Mouse (Mus musculus) natural killer cell, adult 2 months (primary cell): ENCODE measurements around the gene Cldn12.

ENCODE experiments used
- DNase-seq, 2 experiments: peaks; one replicate each; pipeline ENCODE4 v3.0.0; 2022; ENCODE audit warnings: low spot score in 2 of 2

Cldn12 gene

DNA sequence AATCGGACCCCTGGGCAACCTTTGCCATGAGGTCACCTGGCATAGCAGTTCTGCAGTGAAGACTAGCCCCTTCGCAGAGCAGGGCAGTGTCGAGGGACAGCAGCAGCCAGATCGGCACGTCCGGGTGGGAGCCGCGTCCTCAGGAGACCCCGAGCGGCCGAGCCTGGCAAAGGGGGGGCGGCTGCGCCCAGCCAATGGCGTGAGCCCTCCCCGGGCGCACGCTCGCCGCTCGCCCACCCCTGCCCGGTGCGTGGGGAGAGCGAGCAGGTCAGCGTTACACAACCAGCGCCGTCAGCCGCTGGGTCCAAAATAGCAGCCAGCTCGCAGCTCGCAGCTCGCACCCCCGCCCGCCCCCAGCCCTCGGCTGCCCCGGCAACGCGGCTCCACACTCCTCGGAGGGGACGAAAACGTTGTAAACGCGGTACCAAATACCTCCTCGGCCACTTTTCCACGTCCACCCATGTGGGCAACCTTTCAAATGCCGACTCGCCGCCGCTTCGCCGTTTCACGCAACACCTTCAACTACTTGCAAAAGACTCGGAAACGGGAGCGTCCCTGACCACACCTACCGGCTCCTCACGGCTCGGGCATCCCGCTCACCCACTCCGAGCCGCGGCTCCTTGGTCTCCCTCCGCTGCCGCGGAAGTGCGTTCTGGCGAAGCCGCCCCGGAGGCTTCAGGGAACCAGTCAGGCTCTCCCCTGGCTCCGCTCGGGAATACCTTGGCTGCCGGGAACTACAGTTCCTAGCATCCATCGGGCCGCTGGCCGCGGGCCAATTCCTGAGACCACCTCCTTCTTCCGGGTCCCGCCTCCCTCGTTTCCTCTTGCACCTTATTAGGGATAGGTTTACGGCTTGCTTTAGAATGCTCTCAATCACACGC lies at the start of gene Cldn12:
Gene Cldn12 (minus strand): TSS at position 763 of the 881 bp plus-strand sequence.
- peak; percentile 43 to 48 for DNase-seq

- DNase-seq, result no peak
These were observed 47.7 kb upstream of the Cldn12 start for GRCm38 (mm10) chr5:5562435-5562834.

DNA sequence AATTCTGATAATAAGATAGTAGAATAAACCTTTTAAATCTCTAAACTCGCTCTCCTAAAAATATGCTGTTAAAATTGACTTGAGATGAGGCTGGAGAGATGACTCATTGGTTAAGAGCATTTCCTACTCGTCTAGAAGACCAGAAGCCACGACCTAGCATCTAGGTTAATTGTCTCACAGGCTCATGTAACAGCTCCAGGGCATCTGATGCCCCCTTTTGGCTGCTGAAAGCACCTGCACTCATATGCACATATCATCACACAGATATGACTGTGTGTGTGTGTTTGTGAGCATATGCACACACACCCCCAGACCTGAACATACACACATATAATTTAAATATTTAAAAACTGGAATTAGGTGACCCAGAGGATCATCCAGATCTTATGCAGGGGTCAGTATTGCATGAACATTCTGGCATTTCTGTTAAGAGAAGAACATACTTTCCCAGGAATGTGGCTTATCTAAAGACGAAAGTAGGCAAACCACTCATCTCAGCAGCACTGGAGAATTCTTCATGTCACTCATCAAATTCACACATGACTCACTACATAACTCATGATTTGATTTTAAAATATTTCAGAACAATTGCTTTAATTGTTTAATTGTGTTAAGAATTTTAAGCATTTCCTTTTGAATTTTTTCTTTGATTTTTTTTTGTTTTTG lies 46.4 kb upstream of the Cldn12 start:
- no peak for DNase-seq

DNA sequence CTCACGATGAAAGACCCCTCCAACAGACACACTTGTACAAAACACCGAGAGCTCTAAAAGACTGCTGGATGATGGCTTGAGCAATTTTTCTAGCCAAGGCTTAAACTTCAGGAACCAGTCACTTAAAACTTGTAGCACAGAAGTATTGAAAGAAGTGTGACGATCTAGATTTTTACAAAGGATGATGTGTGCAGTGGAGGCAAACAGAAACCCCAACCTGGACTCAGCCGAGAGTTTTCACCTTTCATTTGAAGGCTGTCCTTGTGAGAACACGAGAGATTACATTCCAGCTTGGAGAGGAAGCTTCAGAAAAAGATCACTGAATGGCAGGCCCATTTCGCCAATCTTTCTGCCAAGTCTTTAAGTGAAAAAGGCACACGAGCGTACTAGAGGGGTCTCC lies 45.0 kb upstream of the Cldn12 start:
- no peak for DNase-seq

DNA sequence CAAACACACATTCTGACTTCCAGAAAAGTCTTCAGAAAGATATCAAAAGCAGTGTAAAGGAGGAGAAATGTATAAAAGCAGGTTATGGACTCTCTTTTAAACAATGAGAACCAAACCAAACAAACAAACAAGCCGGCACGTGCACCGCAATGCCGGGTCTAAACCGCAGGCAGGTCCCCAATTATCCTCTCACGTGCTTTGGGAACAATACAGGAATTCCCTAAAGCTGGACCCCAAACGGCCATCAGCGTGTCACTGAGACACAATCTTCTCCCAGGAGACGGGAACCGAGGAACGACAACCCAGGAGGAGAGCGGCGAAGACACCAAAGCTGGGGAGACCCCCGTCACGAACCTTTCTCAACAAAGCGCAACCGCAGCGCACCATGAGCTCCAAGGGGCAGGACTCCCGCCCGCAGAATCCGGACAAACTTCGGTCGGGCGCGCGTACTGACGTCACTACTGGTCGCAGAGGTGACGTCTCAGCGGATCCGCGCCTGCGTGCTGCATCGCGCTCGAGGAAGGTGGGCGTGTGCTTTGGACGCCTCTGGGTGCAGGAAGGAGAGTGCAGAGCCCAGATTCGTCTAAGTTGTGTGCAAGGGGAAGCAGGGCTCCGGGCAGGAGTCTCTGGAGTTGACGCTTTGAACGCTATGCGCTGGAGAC lies 44.5 kb upstream of the Cldn12 start, which contains the start of gene Gtpbp10:
Gene Gtpbp10 (minus strand): TSS at position 460 of the 662 bp plus-strand sequence.
- peak; percentile 91 to 93 for DNase-seq

DNA sequence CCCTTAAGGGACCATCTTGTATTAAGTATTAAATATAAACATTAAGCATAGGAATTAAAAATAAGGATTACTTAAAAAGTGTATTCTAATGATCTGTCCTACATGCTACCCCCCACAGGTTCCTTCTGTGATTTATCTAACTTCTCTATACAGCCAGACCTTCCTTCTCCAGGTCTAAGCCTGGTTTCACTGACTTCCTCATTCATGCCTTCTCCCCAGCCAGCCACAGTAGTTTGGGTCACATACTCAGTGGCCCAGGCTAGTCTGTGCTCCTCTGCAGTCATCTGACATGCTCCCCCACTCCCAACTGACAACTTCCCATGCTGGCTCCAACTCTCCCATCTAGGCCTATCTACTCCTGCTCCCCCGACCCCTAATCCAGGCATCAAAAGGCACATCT lies 36.4 kb upstream of the Cldn12 start:
- DNase-seq, result no peak

DNA sequence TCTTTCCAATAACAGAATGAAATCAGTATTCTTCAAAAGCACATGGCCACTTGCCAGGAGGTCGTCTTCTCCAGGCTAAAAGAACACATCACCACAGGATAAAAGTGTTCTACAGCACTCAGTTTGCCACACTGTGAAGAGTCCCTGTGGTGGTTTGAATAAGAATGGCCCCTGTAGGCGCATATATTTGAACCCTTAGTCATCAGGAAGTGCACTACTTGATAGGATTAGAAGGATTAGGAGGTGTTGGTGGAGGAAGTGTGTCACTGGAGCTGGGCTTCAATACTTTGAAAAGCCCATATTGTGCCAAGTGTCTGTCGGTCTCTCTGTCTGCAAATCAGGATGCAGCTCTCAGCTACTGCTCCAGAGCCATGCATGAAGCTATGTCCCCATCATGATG lies 25.6 kb upstream of the Cldn12 start:
- DNase-seq, result no peak

GRCm38 (mm10) chr5:5539771-5540170 lies 25.0 kb upstream of the Cldn12 start:
- DNase-seq, result no peak

DNA sequence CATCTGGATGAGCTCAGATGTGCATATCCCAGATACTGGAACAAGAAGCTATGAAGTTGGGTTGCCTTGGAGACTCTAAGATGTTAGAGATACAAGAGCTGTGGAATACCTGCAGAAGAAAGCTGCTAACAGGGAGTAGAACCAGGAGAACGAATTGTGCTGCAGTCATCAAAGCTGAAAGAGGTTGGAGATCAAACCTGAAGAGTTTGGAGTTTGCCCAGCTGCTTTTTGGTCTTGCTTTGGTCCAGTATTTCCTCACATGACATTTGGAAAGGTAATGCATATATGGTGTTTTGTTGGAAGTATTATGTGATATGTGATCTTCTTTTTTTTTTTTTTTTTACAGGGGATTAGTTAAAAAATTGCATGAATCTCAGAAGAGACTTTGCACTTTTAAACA lies 21.4 kb upstream of the Cldn12 start:
- no peak for DNase-seq

GRCm38 (mm10) chr5:5533656-5534420 lies 19.1 kb upstream of the Cldn12 start:
- DNase-seq, result no peak

- DNase-seq, result no peak
These were observed 653 bp upstream of the Cldn12 start for GRCm38 (mm10) chr5:5515411-5515810.

DNA sequence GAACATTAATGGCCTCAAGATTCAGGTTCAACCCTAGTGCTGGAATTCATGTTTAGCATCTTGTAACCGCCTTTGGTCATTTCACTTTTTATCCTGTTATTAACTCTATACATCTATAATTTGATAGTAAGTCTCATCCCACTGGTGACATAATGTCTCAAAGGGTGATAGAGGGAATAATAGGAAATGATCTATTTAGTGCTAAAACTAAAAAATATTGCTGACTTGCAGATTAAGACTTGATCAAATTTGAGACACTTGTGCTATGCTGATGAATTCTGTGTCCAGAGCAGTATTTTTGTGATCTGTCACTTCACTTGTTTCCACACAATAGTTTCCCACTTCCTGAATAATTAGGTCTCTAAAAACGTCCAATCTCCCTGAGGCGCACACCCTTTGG lies 3.4 kb downstream of the Cldn12 start:
- no peak for DNase-seq

DNA sequence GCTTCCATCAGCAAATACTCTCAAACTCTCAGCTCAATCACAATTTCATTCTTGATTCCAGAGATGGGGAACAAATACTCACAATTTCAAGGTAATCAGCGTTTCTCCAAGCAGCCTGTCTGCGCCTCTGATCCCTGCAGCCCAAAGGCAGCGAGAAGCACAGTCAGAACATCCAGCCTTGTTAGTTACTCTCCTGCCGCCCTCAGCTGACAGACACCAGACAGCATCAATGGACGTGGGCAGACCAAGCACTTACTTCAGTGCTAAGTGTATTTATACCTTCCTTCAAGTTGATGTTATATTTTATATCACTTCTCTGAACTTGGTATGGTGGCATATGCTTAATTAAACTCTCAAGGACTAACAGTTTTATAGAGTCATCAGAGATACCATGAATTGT lies 3.8 kb downstream of the Cldn12 start:
- DNase-seq, result no peak

GRCm38 (mm10) chr5:5510304-5510887 lies 4.4 kb downstream of the Cldn12 start:
- no peak for DNase-seq

DNA sequence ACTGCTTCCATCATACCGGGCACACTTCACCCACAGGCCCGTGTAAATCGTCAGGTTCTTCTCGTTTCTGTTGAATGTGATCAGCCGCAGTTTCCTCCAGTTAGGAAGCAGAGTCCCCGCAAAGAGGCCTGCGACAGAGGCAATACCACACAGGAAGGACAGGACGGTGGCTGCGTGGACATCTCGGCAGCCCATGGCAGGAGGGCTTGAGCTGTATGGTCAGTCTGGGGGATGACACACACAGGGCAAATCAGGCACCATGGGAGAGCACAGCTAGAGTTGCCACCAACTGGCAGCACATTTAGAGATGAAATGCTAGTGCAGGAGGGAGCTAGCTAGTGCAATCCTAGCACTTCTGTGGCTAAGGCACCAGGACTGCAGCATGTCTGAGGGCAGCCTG lies 6.5 kb downstream of the Cldn12 start:
- DNase-seq, result no peak

DNA sequence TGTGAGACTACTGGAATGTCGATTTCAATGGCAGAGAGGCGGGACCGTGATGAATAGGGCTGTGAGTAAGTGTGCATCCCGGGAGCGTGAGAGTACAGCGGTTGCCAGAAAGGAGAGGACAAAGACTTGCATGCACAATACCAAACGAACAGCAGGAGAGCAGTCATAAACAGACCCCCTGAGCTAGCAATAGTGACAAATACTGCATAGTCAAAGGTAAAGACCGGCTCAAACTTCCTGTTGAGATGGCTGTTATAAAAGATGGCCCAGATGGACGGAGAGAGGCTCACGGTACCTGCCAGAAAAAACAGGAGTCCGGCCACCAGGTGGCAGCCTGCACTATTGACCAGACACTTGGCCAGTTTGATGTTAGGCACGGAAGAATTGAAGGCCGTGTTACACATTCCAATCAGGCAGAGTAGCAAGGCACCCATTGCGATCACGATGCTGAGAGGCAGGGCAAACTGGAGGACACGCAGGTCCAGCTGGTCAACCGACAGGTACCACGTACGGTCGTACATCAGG lies 7.0 kb downstream of the Cldn12 start:
- peak in 1 of 2 experiments; percentile 23 for DNase-seq

GRCm38 (mm10) chr5:5504456-5504855 lies 10.3 kb downstream of the Cldn12 start:
- DNase-seq, result no peak

DNA sequence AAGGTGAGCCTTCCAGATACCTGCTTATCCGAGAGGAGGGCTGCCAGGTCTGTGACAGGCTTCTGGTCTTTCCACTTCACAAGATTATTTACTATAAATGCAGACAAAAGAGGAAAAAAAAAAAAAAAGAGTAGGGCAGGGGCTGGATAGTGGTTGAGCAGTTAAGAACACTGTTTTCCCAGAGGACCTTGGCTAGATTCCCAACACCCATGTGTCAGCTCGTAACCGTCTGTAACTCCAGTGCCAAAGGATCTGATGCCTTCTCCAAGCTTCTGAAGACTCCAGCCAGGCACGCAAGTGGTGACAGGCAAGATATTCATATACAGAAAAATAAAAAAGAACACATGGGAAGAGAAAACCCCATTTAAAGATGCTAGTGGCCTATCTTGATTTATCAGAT lies 11.4 kb downstream of the Cldn12 start:
- DNase-seq, result no peak

DNA sequence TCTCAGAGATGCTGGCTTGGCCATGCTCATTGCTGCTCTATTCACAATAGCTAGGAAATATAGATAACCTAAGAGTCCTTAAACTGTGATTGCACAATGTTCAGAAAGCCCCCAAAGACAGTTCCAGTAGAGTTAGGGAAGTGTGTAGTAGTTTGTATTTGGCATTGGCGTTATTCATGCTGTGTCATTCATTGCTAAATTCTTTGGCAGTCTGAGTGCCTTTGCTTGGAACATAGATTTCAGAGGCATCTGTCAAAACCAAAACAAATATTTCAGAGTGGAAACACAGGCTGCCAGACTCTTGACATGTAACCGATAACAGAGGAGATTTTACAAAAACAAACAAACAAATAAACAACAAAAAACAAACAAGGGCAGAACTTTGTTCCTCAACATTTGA lies 13.2 kb downstream of the Cldn12 start:
- no peak for DNase-seq

- DNase-seq, result no peak
These were observed 18.4 kb downstream of the Cldn12 start for GRCm38 (mm10) chr5:5496393-5496792.

- DNase-seq, result no peak
These were observed 19.7 kb downstream of the Cldn12 start for GRCm38 (mm10) chr5:5495042-5495441.
